Mouse (Mus musculus): Measurements from ENCODE around the gene Nudt14. TPM values are rescaled to one million over a fixed set of nuclear protein-coding genes. Genes with fewer than 3 reads are reported as not detected.

The Nudt14 gene
- total RNA-seq (2014; rRNA removed) (17.7 and 21.2 TPM in 2 replicates), polyA plus RNA-seq (2012; rRNA removed) (29.3 and 36.3 TPM in 2 replicates)

GRCm38 (mm10) chr12:112941776-112942713, at the start of gene Nudt14:
Gene Nudt14, minus strand, starts transcription at chr12:112942124.
- DNase-seq (ENCODE audit: extremely low read depth, low read depth, low spot score) = peak; percentile 67

GRCm38 (mm10) chr12:112991444-112991843, 49.5 kb upstream of the Nudt14 start:
- WGBS = 86% methylated on average over 2 of the region's 2 CpGs

More at GRCm38 (mm10) chr12:112941776-112942713, at the start of gene Nudt14:
- Histone ChIP-seq H3K36me3 (ENCODE audit: control insufficient read depth, insufficient read depth, low read length) (no peaks in the 10 kb centered on the region), H3K4me3 (ENCODE audit: insufficient read depth, low read depth, low read length) (peak within 1 kb of the TSS; percentile 98), H3K79me2 (ENCODE audit: control insufficient read depth, insufficient read depth, low read length) (no peaks in the 10 kb centered on the region), H3K4me1 (ENCODE audit: control insufficient read depth, insufficient read depth, low read length) (peaks cover 7% of the 10 kb centered on the region; the same call in 1 of the 2 replicates), H3K9ac (ENCODE audit: low read depth, low read length) (peak within 1 kb of the TSS; percentile 99), H3K27ac (replicated peaks; ENCODE audit: insufficient read depth, low read depth, low read length) (peak within 1 kb of the TSS; percentile 97), H3K27me3 (ENCODE audit: control insufficient read depth, insufficient read depth, low read length) (no peaks in the 10 kb centered on the region)
- WGBS = 2% methylated on average over 57 of the region's 58 CpGs
- TF ChIP-seq POLR2A (IDR thresholded peaks at IDR 0.05; ENCODE audit: extremely low read depth, insufficient read depth, low read length) (peak; percentile 40; the same call in 1 of the 2 replicates), CTCF (IDR thresholded peaks at IDR 0.05; ENCODE audit: low read depth, low read length) (no peak)

DNA sequence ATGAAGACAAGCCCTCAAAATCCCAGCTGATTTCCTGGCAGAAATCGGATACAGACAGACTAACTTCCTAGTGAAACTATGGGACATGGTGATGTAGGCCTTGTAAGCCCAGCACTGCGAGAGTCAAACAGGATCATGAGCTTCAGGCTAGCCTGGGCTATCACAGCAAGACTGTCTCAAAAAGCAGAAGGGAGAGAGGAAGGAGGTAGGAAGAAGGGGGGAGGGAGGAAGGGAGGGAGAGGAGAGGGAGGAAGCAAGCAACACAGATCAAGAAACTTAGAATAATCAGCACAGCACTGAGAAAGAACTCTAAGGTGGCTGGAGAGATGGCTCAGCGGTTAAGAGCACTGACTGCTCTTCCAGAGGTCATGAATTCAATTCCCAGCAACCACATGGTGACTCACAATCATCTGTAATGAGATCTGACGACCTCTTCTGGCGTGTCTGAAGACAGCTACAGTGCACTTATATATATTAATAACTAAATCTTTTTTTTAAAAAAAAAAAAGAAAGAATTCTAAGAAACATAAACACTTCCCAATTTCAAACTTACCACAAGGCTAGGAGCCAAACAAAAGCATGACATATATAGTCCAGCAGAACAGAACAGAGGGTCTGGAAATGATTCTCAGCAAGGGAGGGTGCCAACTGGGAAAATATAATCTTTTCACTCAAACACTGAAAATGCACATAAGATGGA, 48.9 kb upstream of the Nudt14 start:
- peaks cover 17% of the 10 kb centered on the region for H3K36me3 ChIP-seq (ENCODE audit: control insufficient read depth, insufficient read depth, low read length)
- H3K4me1 ChIP-seq (ENCODE audit: control insufficient read depth, insufficient read depth, low read length) = no peaks in the 10 kb centered on the region
- 86% methylated on average over 5 of the region's 5 CpGs for WGBS
- no peak overlapping the region for H3K27ac ChIP-seq (replicated peaks; ENCODE audit: insufficient read depth, low read depth, low read length)
- no peak for TF ChIP-seq CTCF (IDR thresholded peaks at IDR 0.05; ENCODE audit: low read depth, low read length)
- no peak for TF ChIP-seq POLR2A (IDR thresholded peaks at IDR 0.05; ENCODE audit: extremely low read depth, insufficient read depth, low read length)
- H3K9ac ChIP-seq (ENCODE audit: low read depth, low read length) = no peak overlapping the region
- no peaks in the 10 kb centered on the region for H3K27me3 ChIP-seq (ENCODE audit: control insufficient read depth, insufficient read depth, low read length)
- no peak overlapping the region for H3K4me3 ChIP-seq (ENCODE audit: insufficient read depth, low read depth, low read length)
- peaks cover 8% of the 10 kb centered on the region; the same call in 1 of the 2 replicates for H3K79me2 ChIP-seq (ENCODE audit: control insufficient read depth, insufficient read depth, low read length)
- no peak for DNase-seq (ENCODE audit: extremely low read depth, low read depth, low spot score)

More at GRCm38 (mm10) chr12:112991444-112991843, 49.5 kb upstream of the Nudt14 start:
- TF ChIP-seq POLR2A (IDR thresholded peaks at IDR 0.05; ENCODE audit: extremely low read depth, insufficient read depth, low read length) (no peak), CTCF (IDR thresholded peaks at IDR 0.05; ENCODE audit: low read depth, low read length) (no peak)
- no peaks in the 10 kb centered on the region for H3K4me1 ChIP-seq (ENCODE audit: control insufficient read depth, insufficient read depth, low read length)
- H3K4me3 ChIP-seq (ENCODE audit: insufficient read depth, low read depth, low read length) = no peak overlapping the region
- H3K27ac ChIP-seq (replicated peaks; ENCODE audit: insufficient read depth, low read depth, low read length) = no peak overlapping the region
- H3K79me2 ChIP-seq (ENCODE audit: control insufficient read depth, insufficient read depth, low read length) = peaks cover 11% of the 10 kb centered on the region; the same call in 1 of the 2 replicates
- H3K36me3 ChIP-seq (ENCODE audit: control insufficient read depth, insufficient read depth, low read length) = peaks cover 14% of the 10 kb centered on the region
- H3K9ac ChIP-seq (ENCODE audit: low read depth, low read length) = no peak overlapping the region
- DNase-seq (ENCODE audit: extremely low read depth, low read depth, low spot score) = no peak
- H3K27me3 ChIP-seq (ENCODE audit: control insufficient read depth, insufficient read depth, low read length) = no peaks in the 10 kb centered on the region

DNA sequence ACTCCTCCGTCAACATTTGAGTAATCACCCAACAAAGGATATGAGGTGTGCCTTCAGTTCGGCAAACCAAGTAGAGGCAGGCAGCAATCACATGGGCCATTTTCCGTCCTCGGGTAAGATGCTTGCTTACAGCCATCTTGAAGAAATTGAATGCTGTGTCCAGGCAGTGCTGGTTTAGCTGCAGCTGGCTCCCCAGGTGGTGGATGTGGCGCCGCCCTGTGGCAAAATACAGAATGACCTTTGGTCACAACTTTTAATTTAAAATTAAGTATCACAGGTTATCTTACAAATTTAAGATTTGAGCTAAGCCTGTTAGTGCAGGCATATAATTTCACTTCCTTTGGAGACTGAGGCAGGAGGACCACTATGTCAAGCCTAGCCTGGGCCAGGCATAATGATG, 46.0 kb upstream of the Nudt14 start:
- Histone ChIP-seq H3K27ac (replicated peaks; ENCODE audit: insufficient read depth, low read depth, low read length) (no peak overlapping the region), H3K4me1 (ENCODE audit: control insufficient read depth, insufficient read depth, low read length) (no peaks in the 10 kb centered on the region), H3K36me3 (ENCODE audit: control insufficient read depth, insufficient read depth, low read length) (peaks cover 22% of the 10 kb centered on the region), H3K4me3 (ENCODE audit: insufficient read depth, low read depth, low read length) (no peak overlapping the region), H3K9ac (ENCODE audit: low read depth, low read length) (no peak overlapping the region), H3K79me2 (ENCODE audit: control insufficient read depth, insufficient read depth, low read length) (peaks cover 6% of the 10 kb centered on the region; the same call in 1 of the 2 replicates), H3K27me3 (ENCODE audit: control insufficient read depth, insufficient read depth, low read length) (no peaks in the 10 kb centered on the region)
- 84% methylated on average over 6 of the region's 6 CpGs for WGBS
- TF ChIP-seq CTCF (IDR thresholded peaks at IDR 0.05; ENCODE audit: low read depth, low read length) = peak; percentile 63
- TF ChIP-seq POLR2A (IDR thresholded peaks at IDR 0.05; ENCODE audit: extremely low read depth, insufficient read depth, low read length) = no peak
- no peak for DNase-seq (ENCODE audit: extremely low read depth, low read depth, low spot score)

DNA sequence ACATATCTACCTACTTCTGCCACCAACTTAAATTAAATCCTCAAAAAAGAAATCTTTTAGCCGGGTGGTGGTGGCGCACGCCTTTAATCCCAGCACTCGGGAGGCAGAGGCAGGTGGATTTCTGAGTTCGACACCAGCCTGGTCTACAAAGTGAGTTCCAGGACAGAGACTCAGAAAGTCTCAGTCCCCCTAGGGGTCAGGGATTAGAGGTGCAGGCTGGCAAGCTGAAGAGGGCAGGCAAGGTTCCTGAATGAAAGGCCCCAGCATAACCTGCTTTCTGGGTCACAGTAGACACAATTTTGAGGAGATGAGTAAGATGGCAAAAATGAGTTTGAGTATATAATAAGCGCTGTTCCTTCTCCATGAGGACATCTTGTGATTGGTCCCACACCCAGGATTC, 43.4 kb upstream of the Nudt14 start:
- Histone ChIP-seq H3K79me2 (ENCODE audit: control insufficient read depth, insufficient read depth, low read length) (peaks cover 2% of the 10 kb centered on the region; the same call in 1 of the 2 replicates), H3K27me3 (ENCODE audit: control insufficient read depth, insufficient read depth, low read length) (no peaks in the 10 kb centered on the region), H3K36me3 (ENCODE audit: control insufficient read depth, insufficient read depth, low read length) (peaks cover 21% of the 10 kb centered on the region), H3K4me1 (ENCODE audit: control insufficient read depth, insufficient read depth, low read length) (no peaks in the 10 kb centered on the region), H3K9ac (ENCODE audit: low read depth, low read length) (no peak overlapping the region), H3K27ac (replicated peaks; ENCODE audit: insufficient read depth, low read depth, low read length) (no peak overlapping the region), H3K4me3 (ENCODE audit: insufficient read depth, low read depth, low read length) (no peak overlapping the region)
- 97% methylated on average over 6 of the region's 6 CpGs for WGBS
- TF ChIP-seq CTCF (IDR thresholded peaks at IDR 0.05; ENCODE audit: low read depth, low read length) (peak; percentile 54), POLR2A (IDR thresholded peaks at IDR 0.05; ENCODE audit: extremely low read depth, insufficient read depth, low read length) (no peak)
- DNase-seq (ENCODE audit: extremely low read depth, low read depth, low spot score) = no peak
